Mouse (Mus musculus) adrenal gland, postnatal 10 days (tissue): ENCODE results near the gene Nup107. TPM values are rescaled to one million over a fixed set of nuclear protein-coding genes. Genes with fewer than 3 reads are reported as not detected.

ENCODE experiments used
- DNase-seq: peaks from one replicate; pipeline ENCODE4 v3.0.0; 2021; ENCODE audit warnings: mixed read lengths
- total RNA-seq, 2 experiments: library from RNA; stranded (reverse); gene quantifications; 2 replicates each; pipeline ENCODE4 v1.2.3; 2021

The Nup107 gene
- total RNA-seq, 2 experiments from 2014 or later, result 14.4 to 16.8 TPM

GRCm38 (mm10) chr10:117803870-117804850 is 11.7 kb upstream of the Nup107 start:
- DNase-seq, result no peak

DNA sequence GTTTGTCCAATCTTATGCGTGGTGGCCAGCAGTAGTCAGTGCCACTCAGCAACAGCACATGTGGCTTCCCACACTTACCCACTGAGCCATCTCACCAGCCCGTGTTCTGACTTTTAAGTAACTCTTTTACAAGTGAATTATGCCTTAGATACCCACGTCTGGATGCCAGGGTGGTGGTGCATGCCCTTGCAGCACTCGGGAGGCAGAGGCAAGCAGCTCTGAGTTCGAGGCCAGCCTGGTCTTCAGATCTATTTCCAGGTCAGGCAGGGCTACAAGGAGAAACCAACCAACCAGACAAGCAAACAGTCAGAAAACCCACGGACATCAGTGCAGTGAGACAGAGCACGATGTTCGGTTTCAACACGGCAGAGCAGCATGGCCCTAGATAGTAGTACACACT is 9.4 kb upstream of the Nup107 start:
- no peak for DNase-seq

DNA sequence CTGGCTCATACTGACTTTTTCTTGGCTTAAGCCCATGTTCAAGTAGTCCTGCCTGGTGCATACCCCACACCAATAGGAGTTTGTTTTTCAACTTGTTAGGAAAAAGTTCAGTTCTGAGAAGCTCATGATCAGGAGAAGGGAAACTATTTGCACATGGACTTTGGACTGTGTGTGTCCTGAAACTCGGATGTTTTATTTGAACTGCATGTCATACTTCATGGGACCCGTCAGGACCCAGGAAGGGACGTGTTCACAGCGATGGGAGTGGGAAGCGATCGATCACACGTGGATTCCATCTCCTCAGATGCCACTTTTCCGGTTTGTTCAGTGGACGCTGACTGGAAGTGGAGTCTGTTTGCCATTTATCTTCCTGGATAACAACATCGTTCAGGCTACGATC is 7.3 kb upstream of the Nup107 start:
- no peak for DNase-seq

DNA sequence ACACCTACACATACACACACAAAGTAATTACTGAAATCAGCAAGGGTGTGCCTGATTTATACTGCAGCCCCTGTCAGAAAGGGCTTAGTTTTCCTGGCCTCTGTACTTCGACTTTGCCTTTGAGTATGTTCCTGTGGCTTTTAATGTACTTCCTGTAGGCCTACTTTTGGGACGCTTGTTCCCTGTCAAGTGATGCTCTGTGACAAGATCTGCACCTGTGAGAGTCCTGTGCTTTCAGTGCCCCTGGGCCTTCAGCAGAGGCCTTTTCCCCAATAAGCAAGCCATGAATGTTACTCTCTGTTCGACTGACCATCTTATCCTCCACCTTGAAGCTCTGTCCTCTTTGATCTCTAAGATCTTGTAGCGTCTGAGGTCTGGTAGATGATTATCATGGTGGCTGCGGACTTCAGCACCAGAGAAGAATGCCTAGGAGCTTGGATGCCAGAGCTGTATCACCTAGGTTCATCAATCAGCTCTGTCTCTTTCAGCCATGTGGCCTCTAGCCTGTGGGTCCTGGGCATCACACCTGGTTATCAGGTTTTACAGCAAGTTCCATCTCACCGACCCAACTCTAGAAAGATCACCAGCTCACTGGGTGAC is 6.0 kb upstream of the Nup107 start:
- no peak for DNase-seq

- no peak for DNase-seq
These were observed 5.2 kb upstream of the Nup107 start for GRCm38 (mm10) chr10:117797684-117798083.

GRCm38 (mm10) chr10:117797106-117797505 is 4.6 kb upstream of the Nup107 start:
- DNase-seq, result no peak

GRCm38 (mm10) chr10:117796181-117796580 is 3.7 kb upstream of the Nup107 start:
- no peak for DNase-seq

GRCm38 (mm10) chr10:117795206-117795605 is 2.7 kb upstream of the Nup107 start:
- peak; percentile 23 for DNase-seq

GRCm38 (mm10) chr10:117793436-117794030 is 1.0 kb upstream of the Nup107 start:
- no peak for DNase-seq

- DNase-seq, result no peak
These were observed 1.4 kb downstream of the Nup107 start for GRCm38 (mm10) chr10:117791171-117791470.

DNA sequence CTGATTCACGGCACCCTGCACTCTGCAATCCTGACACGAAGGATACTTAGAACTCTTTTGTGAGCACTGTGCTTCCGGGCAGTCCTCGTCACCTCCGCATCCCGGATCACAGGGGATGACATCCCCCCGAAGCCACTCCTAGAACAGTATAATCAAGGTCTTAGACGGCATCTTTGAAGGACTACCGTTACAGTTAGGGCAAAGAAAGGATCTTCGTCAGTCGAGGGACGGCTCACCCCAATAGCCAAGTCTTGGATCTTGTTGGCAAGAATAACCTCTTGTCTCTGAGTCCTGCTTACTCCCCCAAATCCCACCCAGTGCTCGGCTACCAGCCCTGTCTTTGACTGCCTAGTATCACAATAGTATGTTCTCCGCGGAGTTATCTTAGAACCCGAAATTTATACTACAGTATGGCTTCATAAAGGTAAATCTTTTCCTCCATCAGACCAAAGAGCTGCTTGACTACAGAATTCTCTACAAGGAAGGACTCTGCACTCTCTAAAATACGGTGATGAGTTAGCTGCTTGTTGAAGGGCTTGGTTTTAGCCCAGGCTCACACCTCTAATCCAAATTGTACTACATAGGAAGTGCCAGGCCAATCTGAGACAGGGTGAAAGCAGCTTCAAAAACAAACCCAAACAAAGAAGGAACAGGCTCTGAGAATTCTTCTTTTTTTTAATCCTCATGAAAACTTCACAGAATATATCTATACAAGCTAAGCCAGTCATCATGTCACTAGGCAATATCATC is 1.9 kb downstream of the Nup107 start:
- no peak for DNase-seq

GRCm38 (mm10) chr10:117790011-117790410 is 2.5 kb downstream of the Nup107 start:
- no peak for DNase-seq

GRCm38 (mm10) chr10:117784646-117785045 is 7.9 kb downstream of the Nup107 start:
- no peak for DNase-seq

DNA sequence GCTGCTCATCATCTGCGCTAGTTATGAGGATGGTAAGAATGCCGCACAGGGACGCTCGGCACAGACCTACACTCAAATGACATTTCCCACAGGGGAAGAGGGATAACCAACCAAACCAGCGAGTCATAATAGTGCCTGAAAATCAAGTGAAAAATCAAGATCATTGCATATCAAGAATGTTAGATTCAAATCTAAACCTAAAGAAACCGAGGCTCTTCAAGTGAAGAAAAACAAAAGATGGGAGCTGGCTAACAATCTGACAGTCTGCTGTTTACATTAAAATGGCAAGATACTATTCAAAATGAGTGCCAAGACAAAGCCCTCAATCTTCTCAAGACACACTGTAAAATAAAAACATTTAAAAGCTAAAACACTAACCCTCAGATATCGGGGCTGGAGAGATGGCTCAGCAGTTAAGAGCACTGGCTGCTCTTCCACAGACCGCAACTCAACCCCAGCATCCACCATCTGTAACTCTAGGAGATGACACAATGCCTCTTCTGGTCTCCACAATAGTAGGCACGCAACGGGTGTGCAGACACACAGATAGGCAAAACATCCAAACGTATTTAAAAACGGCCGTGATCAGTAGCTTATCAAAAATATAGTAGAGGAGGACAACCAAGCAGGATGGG is 8.6 kb downstream of the Nup107 start:
- no peak for DNase-seq

GRCm38 (mm10) chr10:117782491-117783260 is 9.8 kb downstream of the Nup107 start:
- no peak for DNase-seq

- no peak for DNase-seq
These were observed 10.4 kb downstream of the Nup107 start for GRCm38 (mm10) chr10:117782056-117782455.

DNA sequence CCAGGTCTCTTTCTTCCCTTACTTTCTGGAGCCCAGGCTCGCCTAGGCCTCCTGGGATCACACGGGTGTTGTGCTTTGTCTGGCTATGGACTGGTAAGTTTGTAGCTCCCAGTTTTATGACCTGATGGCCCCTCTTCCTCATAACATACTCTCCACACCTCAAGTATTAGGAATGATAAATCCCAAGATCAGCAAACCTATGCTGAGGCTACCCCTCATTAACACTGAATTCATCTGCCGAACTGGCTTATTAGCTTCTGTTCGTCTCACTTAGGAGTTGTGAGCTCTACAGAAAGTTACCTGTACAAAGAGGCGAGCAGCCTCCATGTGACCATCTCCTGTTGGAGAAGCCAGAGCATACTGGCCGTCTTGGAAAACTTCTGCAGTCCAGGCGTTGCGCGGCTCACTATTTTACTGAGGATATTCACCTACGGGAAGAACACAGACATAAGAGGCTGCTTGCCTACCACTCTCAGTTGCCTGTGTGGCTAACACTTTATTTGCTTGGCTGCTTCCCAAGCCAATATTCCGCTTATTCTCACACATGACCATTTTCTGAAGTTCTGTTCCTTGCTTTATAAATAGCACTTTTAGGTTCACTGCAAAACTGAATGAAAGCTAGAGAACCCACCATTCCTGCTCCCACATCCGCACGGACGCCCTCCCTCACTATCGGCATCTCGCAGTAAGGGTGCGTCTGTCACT is 11.3 kb downstream of the Nup107 start:
- DNase-seq, result no peak

- DNase-seq, result no peak
These were observed 12.1 kb downstream of the Nup107 start for GRCm38 (mm10) chr10:117780306-117780911.

DNA sequence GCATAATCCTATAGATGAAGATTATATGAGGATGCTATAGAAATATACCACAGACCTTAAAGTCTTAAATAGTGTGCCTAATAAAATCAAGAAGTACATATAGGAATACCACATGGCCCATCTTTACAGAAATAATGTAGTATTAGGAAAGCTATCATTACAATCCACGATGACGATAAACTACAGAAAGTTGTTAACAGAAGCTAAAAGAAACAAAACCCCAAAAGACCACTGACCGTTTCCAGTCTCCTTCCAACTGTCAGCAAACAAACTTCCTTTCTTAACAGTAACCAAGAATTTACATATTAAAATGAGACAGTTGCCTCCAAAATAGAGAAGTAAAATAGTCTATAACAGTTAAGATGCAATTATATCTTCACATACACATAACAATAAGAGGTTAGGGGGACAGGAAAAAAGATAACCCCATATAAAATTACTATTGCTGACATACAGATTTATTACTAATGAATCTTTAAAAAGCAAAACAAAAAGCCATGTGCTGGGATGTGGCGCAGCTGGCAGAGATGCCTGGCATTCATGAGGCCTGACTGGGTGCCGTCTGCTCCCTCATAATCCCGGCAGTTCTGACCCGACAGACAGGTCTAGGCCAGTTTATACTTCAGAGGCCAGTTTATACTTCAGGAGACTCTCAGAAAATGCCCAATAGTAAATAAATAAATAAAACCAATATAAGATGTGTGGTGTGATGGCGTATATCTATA is 12.8 kb downstream of the Nup107 start:
- DNase-seq, result no peak

- DNase-seq, result no peak
These were observed 13.6 kb downstream of the Nup107 start for GRCm38 (mm10) chr10:117778951-117779350.
